Mouse (Mus musculus): ENCODE results near the gene Ccm2l.

- TF ChIP-seq CTCF (IDR thresholded peaks at IDR 0.05 in 2 of 3, conservative IDR thresholded peaks at IDR 0.05 in 1 of 3; ENCODE audit: control insufficient read depth in 1 of 3, insufficient read depth in 1 of 3, low read depth in 2 of 3, low read length in 3 of 3, poor library complexity in 1 of 3, severe bottlenecking in 1 of 3) (no peak), POLR2A (IDR thresholded peaks at IDR 0.05; ENCODE audit: control insufficient read depth in 1 of 2, insufficient read depth in 1 of 2, low read depth in 1 of 2, low read length in 2 of 2, poor library complexity in 1 of 2) (no peak), TBP (IDR thresholded peaks at IDR 0.05; ENCODE audit: low read depth, low read length) (no peak), BHLHE40 (IDR thresholded peaks at IDR 0.05; ENCODE audit: borderline replicate concordance, low read depth, low read length) (no peak)
These were observed 56.3 kb downstream of the Ccm2l start for GRCm38 (mm10) chr2:153121821-153122615.
